Mouse (Mus musculus) brain, embryonic 18.5 days (tissue): ENCODE data around the gene Eef2.
"Not testable (repeated sequence)": the region's sequence is repeated elsewhere in the genome, so short reads cannot be mapped to it uniquely, and the experiment has no call there.

Experiments used
- DNase-seq: peaks from one replicate; pipeline ENCODE4 v3.0.0-alpha.2; 2012; ENCODE audit warnings: low read depth, low spot score

Gene Eef2

DNA sequence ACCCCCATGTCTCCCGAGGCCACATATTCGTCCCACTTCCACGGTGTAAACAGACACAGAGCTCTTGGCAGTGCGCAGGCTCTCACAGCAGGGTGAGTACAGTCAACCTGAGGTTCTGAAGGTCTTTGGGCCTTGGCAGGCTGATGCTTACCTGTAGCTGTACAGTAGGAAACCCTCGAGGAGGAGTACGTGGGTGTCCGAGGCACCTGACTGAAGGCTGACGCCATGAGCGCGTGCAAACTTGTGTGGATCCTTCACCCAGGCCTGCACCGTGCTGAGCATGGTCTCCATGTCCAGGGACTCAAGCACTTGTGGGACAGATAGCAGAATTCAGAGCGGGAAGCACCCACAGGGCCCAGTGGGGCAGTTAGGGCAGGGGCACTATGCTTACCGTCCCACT, 23.7 kb downstream of the Eef2 start:
- no peak for DNase-seq

DNA sequence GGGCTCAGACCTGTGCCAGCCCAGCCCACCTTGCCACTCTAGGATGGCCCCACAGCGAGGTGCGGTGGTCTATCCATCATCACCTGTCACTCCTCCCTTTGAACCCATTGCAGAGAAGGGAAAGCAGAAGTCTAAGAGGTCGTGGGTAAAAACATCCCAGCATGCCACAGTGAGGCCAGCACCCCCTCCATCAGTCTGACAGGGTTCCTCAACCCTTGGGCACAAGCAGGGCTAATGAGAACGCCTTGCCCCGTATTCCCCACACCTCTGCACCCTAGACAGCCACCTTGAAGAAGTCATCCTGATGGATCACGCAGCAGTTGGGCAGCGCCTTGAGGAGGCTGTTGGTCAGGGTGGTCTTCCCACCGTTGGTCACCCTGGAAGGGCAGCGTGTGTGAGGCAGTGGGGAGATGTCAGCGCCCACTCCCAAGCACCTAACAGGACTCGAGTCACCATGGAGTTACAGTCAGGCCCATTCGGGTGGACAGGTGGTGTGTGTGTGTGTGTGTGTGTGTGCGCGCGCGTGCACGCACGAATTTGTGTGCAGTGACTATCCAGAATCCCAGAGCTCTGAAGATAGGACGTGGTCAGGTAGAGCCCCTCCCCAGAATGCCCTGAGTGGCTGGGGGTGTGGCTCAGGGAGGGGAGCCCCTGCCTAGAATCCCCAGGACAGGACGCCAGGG, 24.3 kb downstream of the Eef2 start:
- DNase-seq: no peak

DNA sequence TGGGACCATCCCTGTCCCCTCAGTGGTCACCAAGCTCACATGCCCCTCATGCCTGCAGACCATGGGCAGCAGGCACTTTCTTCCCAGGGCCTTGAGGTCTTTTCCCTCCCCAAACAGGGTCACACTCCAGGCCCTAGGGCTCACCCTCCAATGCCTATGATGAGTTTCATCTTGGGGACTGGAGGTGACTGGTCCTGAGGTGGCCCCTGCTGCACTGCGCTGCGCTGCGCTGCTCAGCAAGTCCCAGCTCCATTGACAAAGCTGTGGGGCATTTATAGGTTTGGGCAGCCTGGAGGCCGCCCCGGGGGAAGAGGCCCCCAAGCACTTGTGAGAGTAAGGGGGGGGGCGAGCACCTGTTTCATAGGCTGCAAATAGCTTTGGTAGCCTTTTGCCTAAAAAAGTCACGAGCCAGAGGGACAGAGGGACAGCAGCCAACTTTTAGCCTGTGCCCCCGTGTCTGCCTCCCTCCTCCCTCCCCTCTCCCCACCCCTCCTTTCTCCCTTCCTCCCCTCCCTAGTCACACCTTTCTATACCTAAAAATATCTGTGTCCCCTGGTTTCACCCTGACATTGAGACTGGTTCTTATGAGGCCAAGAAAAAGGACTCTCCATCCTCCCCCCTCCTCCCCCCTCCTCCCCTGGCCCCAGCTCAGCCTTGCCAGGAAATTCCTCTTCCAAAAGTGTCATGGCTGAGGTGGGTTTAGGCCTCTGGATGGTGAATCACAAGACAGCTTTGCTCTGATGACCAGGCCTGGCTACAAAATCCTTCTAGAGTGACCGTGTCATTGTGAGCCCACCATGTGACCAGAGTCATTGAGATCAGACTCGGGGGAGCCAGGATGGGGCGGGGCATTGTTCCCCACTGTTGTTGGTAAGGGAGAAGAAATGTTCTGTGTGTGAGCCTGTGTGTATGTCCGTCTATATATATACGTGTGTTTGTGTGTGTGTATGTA, 25.7 kb downstream of the Eef2 start, which contains the start of gene Nmrk2:
Gene Nmrk2 (minus strand): TSS at position 245 of the 952 bp plus-strand sequence.
- DNase-seq: no peak

GRCm38 (mm10) chr10:81202978-81203720, 26.7 kb downstream of the Eef2 start:
- no peak for DNase-seq

DNA sequence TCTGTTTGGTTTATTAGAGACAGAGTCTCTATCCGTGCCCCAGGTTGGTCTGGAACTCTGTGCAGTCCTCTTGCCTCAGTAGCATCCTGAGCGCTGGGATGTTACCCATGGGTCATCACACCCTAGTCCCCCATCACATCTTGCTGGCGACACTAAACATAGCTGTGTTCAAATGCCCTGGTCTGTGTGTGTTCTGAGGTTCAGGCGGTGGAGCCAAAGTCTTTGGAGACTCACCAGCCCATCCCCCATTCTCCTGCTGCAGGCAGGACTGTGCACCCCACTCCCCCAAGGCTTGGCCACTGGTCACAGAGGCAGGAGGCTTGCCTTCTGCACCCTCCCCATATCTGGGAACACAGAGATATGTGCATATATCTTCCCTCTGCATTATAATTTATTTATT, 27.7 kb downstream of the Eef2 start:
- DNase-seq: no peak

DNA sequence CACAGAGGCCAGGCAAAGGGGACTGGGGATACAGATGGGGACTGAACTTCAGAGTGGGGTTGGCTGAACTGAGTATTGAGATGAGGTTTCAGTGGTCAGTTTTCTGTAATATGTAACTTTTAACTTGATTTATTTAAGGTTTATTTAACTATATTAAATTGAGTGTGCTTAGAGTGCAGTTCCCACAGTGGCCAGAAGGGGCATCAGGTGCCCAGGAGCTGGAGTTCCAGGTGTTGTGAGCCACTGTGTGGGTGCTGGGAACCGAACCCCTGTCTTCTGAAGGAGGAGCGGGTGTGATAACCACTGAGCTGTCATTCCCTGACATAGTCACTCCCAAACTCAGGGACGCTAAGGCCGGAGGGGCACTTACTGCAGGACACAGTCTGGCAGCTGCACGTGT, 33.7 kb downstream of the Eef2 start:
- no peak for DNase-seq

DNA sequence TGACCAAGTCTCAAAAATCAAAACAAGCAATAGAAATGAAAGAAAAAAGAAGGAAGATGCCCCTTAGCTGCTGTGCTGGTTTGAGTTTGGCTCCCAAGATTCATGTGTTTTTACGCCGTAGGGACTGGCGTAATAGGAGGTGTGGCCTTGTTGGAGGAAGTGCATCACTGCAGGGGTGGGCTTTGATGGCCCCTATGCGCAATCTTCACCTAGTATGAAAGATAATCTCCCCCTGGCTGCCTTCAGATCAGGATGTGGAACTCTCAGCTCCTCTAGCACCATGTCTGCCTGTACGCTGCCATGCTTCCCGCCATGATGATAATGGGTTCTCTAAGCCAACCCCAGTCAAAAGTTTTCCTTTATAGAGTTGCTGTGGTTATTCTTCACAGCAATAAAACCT, 39.8 kb downstream of the Eef2 start:
- DNase-seq: no peak

DNA sequence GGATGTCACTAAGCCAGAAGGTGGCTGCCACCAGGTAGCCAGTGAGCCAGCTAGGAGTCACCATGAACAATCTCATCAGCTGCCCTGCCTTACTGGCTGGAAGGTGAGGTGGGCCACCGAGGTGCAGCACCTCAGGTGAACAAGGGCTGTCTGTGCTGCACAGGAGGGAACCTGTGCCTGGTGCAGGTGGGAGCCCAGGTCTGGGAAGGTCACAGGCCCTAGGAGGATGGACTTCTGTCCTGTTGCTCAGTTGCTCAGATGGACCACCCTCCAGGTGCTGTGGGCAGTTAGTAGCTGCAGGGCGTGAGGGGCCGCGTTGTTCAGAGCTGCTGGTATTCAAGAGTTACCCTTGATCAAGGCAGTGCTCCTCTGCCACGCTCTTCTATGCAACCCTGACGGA, 40.4 kb downstream of the Eef2 start:
- DNase-seq: no peak

- DNase-seq: not testable (repeated sequence)
These were observed 40.8 kb downstream of the Eef2 start for GRCm38 (mm10) chr10:81217267-81217666.

- no peak for DNase-seq
These were observed 41.5 kb downstream of the Eef2 start for GRCm38 (mm10) chr10:81217964-81218363.

DNA sequence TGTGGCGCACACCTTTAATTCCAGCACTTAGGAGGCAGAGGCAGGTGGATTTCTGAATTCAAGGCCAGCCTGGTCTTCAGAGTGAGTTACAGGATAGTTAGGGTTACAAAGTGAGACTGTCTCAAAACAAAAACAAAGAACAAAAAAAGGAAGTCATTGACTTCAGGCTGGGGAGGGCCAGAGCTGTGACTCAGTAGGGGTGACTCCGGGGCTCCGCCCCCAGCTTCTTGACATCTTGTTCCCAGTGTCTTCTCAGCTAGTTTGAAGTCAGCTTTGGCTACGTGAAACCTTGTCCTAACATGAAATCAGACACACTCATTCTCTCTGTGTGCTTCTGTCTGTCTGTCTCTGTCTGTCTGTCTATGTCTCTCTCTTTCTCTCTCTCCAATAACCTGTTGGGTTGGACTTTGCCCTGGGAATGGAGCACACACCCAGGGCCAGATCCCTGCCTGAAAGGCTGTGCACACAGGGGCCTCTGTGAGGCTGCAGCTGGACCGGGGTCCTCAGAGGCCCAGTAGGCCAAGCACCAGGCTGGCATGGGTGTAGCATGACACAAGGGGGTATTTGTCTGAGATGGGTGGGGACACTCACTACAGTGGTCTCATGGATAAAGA, 45.1 kb downstream of the Eef2 start:
- no peak for DNase-seq

GRCm38 (mm10) chr10:81223731-81224130, 47.3 kb downstream of the Eef2 start:
- not testable (repeated sequence) for DNase-seq

DNA sequence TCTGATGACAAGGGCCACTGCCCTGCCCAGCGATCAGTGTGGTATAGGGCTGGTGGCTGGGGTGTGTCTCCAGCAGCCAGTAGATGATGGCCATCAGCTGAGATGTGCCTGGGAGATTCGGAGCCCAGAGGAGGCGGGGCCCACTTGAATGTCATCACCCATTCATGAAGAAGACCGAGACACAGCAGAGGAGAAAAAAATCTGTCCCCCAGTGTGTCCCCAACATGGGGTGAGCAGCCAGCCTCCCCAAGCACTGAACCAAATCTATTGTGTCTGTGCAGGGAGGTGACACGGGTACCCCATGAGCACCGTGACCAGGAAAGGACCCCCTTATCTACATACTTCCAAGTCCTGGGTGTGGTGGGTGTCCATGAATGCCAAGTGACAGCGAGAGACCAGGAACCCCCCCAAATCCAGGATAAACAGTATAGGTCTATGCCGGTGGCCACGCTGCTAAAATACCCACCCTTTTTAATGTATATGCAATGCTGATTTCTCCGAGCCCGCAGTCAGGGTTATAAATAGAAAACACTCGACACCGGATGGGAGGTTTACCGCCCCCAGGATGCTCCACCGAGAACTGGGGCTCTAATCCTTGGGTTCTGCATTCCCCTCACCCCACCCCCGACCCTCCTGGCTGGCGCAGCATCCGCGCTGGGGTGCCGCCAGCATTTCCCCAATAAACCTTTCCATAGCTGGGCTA, 53.5 kb downstream of the Eef2 start:
- DNase-seq: no peak

GRCm38 (mm10) chr10:81230438-81231332, 54.3 kb downstream of the Eef2 start, which contains the start of gene Atcay:
TSS of gene Atcay (minus strand) at chr10:81230833.
- peak; percentile 84 for DNase-seq

DNA sequence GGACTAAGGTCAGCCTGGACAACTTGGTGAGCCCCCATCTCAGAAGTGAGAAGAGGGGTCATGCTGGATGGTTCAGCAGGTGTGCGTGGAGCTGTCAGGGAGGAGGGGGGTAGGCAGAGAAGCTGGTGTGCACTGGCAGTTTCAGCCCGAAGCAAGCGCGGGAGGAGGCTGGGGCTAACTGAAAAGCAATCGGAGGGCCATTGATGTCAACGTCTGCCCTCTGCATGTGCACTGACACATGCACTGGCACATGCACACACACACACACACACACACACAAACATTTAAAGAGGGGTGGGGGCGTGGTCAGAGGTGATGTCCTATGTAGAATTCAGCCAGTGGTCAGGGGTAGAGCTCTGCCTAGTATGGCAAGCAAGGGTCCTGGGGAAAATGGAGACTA, 55.0 kb downstream of the Eef2 start:
- no peak for DNase-seq
